Mouse (Mus musculus): Measurements from ENCODE around the gene H2-Ob.

DNA sequence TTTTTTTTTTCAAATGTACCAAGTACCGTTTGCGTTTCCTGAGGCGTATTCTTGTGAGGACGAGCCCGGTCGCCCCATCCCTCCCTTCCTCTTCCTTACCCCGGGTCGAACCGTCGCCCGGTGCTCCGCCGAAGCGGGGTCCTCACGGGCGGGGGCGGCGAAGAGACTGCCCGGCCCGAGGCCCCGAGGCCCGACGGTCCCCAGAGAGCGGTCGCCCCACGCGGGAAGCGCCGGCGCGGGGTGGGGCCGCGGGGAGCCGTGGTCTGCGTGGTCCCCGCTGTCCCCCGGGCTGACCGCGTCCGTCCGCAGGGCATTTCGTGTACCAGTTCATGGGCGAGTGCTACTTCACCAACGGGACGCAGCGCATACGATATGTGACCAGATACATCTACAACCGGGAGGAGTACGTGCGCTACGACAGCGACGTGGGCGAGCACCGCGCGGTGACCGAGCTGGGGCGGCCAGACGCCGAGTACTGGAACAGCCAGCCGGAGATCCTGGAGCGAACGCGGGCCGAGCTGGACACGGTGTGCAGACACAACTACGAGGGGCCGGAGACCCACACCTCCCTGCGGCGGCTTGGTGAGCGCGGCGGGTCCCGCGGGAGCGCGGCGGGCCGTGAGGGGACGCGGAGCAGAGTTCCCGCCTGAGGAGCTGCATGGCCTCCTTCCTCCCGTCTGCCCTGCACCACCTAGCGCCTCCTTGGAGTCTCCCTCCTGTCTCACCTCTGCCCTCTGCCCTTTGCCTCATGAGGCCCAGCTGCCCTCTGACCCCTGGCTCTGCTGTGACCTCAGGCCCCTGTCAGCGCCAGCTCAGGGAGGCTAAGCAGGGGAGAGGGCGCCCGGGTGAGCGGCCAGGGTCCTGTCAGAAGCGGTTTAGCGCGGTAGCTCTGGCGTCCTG, 26.0 kb downstream of the H2-Ob start:
- TF ChIP-seq CTCF (conservative IDR thresholded peaks at IDR 0.05; ENCODE audit: insufficient read depth, insufficient read length, low read depth, low read length) (no peak), POLR2A (IDR thresholded peaks at IDR 0.05; ENCODE audit: low read depth, low read length) (no peak)

All from kidney, adult 2 months (tissue).